Mouse (Mus musculus) retina, postnatal 7 days (tissue): Measurements from ENCODE around the gene Nfkbie.

Source experiments
- DNase-seq: peaks from one replicate; pipeline ENCODE4 v3.0.0-alpha.2; 2012; ENCODE audit warnings: low read depth, low spot score

The Nfkbie gene

DNA sequence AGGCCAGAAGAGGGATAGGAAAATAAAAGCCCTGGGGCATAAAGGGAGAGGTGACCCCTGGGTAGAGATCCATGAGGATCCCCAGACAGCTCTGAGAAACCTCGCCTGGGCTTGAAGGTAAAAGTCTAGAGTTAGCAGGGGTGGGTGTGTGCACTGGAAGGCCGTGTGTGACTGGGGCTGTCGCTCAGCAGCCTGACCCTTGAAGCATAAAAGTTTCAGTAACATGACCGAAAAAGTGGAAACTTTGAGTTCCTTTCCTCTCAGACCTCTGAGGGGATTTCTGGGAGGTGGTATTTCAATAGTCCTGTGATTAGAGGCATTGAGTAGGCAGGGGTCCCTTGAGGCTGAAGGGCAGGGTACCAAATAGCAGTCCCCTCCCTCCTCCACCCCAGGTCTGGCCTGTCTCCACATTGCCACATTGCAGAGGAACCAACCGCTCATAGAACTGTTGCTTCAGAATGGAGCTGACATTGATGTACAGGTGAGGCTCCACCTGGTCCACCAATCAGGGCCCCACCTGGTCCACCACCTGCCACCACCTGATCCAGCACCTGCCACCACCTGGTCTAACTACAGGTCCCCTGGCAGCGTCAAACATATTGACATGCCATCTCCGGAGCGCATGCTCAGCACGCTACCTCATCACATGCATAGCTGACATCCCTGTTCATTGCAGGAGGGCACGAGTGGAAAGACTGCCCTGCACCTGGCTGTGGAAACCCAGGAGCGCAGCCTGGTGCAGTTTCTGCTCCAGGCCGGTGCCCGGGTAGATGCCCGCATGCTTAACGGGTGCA is 4.4 kb downstream of the Nfkbie start:
- no peak for DNase-seq

DNA sequence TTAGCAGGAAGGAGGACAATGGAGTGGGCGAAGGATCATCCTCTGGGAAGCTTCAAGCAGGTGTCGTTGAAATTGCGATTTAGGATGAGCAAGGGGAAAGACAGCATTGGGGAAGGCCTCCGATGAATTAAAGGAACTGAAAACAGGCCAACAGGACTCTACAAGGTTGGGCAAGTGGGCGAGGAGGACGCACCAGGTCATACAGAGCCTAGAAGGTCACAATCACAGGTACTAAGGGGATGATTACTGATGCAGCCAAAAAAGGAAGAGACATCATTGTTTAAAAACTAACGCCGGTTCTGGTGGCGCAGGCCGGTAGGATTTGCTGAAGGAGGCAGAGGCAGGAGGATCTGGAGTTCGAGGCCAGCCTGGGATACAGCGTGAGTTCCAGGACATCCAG is 7.7 kb downstream of the Nfkbie start:
- no peak for DNase-seq

DNA sequence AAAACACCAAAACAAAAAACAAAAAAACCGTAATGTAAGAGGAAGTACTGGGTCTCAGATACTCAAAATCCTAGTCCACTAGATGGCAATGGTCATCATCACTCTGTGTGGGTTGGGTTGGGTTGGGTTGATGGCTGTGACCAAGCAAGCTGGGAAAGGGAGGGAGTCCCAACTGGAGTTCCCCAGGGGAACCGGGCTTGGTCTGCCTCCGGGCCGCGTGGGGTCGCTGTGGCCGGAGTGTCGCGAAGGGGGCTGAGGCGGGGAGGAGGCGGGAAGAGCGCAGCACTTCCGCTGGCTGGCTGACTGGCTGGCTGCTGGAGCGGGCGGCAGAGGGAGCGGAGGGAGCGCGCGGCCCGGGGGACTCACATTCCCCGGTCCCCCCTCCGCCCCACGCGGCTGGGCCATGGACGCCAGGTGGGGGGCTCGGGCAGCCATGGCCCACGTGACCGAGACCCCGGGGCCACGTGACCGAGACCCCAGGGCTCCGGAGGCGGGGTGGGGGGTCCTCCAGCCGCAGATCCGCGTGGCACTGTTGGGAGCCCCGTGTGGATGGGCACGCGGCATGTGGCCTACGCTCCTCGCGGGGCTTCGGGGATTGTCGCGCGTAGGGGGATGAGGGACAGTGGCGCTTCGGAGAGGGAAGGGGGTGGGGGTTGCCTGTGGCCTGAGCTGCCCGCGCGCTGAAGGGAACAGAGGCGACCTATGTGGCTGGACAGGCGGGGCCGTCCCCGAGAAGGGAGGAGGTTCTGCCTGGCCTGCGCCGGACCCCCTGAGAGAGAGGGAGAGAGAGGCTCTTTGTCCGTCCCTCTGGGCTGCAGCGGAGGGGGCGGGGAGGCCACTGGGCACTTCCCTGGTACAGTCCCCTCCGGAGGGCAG is 8.4 kb downstream of the Nfkbie start, which contains the start of gene Slc35b2:
TSS of gene Slc35b2 (plus strand) at position 220 of the 876 bp plus-strand sequence.
- peak; percentile 88 for DNase-seq

DNA sequence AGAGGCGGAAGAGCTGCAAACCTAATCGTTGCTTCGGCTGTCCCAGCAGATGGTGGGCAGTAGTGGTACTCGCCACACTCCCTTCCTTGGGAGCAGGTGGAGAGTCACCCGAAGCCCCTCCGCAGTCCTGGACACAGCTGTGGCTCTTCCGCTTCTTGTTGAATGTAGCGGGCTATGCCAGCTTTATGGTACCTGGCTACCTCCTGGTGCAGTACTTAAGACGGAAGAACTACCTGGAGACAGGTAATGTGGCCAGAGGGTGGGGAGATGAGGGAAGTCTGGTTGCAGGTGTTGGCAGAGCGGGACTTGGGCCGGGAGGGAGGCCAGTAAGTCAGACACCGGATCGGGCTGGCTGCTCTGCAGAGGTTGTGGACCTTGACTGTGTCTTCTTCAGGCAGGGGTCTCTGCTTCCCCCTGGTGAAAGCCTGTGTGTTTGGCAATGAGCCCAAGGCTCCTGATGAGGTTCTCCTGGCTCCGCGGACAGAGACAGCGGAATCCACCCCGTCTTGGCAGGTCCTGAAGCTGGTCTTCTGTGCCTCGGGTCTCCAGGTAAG is 9.1 kb downstream of the Nfkbie start:
- DNase-seq = no peak

DNA sequence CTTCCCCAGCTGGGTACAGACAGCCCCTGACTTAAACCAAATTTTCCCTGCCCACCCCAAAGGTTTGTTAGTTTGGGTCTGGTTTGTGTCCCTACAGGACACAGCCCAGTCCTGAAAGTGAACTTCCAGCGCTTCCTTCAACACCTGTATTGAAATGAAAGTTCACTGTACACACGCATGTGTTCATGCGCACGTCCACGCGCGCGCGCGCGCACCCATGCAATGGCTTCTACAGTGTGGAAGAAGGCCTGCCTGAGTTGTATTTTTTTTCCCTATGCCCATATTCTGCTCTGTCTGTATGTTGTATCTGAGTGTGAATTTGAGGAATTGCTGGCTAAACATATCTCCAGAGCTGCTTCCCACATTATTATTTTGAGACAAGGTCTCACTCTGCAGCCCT is 9.6 kb downstream of the Nfkbie start:
- no peak for DNase-seq

DNA sequence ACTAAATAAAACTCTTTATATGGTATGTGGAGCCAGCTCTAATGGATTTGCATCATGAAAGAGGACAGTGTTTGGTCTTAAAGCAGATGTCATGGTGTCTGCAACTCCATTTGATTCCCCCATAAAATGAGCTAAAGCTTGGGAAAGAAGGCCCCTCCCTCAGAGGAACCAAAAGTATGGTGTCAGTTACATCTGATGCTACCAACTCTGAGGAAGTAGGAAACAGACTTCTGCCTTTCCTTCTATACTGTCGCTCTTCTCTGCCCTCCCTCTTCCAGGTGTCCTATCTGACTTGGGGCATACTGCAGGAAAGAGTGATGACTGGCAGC is 10.5 kb downstream of the Nfkbie start:
- DNase-seq = no peak

DNA sequence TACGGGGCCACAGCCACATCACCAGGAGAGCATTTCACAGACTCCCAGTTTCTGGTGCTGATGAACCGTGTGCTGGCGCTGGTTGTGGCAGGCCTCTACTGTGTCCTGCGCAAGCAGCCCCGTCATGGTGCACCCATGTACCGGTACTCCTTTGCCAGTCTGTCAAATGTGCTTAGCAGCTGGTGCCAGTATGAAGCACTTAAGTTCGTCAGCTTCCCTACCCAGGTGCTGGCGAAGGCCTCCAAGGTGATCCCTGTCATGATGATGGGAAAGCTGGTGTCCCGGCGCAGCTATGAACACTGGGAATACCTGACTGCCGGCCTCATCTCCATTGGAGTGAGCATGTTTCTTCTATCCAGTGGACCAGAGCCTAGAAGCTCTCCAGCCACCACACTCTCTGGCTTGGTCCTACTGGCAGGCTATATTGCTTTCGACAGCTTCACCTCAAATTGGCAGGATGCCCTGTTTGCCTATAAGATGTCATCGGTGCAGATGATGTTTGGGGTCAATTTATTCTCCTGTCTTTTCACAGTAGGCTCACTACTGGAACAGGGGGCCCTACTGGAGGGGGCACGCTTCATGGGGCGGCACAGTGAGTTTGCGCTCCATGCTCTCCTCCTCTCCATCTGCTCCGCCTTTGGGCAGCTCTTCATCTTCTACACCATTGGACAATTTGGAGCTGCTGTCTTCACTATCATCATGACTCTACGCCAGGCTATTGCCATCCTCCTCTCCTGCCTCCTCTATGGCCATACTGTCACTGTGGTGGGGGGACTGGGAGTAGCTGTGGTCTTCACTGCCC is 11.1 kb downstream of the Nfkbie start:
- no peak for DNase-seq

DNA sequence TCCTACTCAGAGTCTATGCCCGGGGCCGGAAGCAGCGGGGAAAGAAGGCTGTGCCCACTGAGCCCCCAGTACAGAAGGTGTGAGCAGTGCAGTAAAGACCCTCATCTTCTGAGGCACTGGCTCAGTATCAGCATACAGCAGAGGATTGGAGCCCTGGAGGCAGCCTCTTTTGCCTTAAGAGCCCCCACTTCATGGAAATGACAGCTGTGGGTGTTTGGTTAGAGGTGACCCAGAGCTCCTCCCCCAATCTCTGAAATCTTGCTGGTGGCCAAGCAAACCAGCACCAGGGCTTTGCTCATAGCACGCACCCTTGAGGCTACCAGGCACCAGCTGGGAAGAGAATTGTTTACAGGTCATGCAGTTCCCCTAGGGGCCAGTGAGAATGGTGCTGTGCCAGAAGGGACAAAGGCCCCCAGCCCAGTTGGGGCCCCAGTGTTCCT is 11.7 kb downstream of the Nfkbie start:
- DNase-seq = no peak

DNA sequence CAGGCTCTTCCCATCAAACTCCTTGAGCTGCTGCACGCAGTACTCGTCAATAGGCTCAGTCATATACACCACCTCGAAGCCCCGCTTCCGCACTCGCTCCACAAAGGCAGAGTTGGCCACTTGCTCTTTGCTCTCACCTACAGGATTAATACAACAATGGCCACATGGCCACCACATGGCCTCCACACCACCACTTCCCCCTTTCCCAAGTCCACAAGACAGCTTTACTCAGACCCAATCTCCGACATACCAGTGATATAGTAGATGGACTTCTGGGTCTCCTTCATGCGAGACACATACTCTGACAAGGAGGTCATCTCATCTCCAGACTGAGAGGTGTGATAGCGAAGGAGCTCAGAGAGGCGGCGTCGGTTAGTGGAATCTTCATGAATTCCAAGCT is 13.5 kb downstream of the Nfkbie start:
- no peak for DNase-seq

DNA sequence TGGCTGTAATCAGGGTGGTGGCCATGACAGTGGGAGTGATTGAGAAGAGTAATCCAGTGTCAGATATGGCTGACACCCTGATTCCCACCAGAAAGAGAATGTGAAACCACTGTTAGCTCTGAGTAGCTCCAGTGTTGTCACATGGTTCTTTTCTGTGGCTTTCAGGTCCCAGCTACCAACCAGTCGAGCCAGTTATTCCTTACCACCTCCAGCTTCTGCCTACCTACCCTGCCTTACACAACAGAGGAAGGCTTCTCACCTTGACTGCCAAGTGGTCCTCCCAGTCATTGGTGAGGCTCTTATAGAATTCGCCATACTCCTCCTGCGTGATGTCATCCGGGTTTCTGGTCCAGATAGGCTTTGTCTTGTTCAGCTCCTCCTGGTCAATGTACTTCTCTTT is 14.5 kb downstream of the Nfkbie start:
- no peak for DNase-seq

DNA sequence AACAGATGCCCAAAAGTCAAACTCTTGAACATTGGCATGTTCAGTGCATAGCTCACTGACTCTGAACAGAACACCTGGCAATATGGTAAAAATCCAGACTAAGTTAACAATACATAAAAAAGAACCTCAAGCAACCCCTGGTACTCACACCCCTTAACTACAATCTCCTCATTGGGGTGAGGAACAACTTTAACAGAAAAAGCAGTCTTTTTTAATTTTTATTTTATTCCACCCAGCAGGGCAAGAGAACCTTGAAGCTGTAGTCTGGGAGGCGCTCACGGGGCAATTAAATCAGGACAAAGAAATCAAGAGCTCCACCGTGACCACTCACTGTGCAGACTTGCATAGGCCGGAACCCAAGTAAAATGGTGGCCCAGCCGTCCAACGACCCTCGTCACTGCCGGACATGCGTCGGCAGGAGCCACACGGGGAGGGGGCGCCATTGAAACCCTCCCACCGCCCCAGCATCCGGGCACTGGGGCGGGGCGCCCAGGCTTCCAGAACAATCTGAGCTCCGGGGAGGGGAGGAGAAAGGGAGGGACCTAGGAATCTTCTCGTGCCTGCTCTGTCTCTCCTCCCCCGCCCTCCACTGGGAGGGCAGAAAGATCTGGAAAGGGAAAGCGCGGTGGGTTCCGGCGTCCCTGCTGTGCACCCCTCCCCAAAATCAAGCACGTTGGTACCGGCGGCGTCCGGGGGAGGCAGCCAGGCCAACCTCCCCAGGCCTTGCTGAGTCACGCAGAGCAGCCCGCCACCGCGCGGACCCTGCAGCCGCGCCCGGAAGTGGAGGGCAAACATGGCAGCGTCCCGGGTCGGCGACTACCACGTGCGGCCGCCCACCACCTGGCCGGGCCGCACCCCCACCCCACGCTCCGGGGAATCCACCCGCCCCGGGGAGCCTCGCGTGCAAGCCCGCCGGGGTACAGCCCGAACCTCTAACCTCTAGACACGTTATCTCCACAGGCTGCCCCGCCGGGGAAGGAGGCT is 16.9 kb downstream of the Nfkbie start:
- no peak for DNase-seq

DNA sequence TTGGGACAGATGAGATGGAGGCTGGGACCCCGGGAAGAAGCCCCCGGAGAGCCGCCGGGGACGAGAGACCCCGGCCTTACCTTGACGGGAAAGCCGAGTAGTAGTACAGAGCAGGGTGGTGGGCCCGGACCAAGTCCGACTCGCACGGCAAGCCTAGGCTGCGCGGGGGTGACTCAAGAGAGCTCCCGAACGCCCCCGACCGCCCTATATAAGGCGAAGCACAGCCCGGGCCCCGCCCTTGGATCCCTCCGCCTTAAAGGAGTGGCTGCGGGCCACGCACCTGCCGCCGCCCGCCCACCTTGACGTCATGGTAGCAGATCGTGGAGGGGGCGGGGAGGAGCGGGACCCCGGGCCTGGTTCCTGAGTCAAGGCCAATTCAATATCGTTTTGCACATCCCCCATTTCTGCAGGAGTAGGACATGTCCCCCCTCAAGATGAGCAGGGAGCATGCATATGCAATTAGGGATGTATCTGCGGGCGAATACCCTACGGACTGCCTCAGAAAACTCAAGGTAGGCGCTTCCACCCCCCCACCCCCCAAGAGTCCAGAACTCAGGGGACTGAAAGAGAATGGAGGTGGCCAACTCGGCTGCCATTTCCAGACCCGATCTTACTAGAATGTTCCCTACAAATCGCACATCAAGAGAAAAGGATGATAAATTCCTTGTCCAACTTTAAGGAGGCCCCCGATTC is 17.7 kb downstream of the Nfkbie start, which contains the start of gene Hsp90ab1:
TSS of gene Hsp90ab1 (minus strand) at position 185 of the 693 bp plus-strand sequence.
- DNase-seq = peak; percentile 94

DNA sequence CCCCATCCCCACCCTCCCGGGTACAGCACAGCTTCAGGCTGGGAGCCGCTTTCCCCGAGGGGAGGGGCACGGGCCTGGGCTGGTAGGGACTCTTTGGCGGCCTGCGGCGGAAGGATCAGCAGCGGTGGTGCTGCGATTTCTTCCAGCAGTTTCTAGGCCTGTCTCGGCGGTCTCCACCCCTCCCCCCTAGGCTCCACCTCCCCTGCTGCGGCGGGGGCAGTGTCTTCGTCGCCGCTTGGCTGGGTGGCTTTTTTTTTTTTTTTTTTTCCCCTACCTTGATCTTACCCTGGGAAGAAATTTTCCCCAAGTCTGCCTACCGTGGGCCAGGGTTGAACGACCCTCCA is 18.2 kb downstream of the Nfkbie start:
- peak; percentile 80 for DNase-seq

DNA sequence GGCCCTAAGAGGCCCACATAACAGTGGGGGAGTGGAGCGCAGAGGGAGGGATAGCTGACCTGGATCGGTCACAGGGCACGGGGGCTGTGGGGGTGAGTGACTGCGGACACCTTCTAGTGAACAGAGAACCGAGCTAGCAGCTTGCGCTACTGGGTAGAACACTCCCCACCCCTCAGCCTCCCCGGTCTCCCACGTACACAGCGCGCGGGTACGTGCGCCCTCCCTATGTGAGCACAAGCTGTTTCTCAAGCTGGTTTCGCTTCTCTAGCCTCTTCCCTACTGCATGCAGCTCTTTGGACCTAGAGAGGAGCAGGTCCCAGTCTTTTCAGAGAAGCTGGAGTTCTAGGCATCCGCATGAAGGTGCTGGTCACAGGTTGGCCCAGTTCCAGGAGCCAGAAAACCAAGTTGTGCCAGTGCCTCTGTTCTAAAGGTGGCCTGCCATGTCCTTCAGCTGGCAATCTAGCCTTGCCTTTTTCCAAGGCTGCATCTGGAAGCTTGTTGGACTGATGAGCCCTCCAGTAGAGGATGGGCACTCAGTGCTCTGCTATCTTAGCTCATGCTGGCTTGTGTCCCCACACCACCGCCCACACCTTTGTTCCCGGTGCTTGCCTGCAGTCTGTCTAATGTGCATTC is 18.7 kb downstream of the Nfkbie start:
- no peak for DNase-seq

DNA sequence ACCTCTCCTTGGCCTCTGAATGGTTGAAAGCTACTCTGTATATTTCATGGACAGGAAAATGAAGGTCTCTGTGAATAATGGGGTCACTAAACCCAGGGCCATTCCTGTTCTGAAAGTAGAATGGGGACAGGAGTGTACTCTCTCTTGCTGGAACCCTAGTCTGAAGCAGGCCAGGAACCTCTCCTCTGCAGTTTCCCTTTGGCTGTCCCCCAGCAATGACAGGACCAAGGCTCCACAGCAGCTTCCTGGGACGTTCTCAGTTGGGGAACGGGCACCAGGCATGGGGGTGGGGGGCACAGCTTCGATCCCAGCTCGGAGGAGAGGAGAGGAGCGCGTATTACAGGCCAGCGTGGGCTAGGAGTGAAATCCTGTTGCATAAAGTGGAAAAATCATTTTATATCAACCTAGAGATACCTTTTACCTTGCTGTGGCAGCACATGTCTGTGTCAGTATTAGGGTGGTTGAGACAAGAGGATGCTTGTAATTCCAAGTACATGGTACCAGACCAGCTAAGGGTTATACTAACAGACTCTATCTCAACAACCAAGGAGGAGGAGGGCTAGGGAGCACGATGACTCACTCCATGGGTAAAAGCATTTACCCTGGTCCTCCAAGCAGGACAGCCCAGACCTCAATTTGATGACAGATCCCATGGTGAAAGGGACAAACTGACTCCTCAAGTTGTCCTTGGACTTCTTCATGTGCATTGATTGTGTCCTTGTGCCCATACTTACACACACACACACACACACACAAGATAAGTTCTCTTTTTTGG is 19.8 kb downstream of the Nfkbie start:
- DNase-seq = no peak

DNA sequence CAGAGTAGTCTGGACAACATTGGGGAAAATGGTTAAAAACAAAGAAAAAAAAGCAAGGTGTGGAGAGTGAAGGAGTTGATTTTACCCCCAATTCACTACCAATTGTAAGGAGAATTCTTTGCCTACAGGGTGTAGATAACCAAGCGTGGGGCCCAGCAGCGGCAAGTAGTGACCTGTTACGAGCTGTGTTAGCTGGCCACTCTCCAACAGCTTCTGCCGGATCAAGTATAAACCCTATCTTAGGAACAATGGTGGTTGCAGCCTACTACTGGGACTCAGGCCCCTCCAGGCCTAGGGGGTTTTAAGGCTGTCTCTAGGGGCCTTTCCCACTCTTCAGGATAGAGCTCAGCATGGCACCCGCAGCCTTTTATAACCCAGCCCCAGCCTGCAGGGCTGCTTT is 22.7 kb downstream of the Nfkbie start:
- DNase-seq = no peak

DNA sequence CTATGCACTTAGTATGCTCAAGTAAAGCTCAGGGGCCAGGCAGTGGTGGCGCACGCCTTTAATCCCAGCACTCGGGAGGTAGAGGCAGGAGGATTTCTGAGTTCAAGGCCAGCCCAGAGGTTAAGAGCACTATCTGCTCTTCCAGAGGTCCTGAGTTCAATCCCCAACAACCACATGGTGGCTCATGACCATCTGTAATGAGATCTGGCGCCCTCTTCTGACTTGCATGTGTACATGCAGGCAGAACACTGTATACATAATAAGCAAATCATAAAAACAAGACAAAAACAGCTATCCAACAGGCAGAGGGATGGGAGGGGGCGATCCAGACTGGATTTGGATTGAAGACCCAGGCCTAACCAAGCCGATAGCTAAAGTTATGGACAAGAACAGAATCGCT is 23.3 kb downstream of the Nfkbie start:
- no peak for DNase-seq

DNA sequence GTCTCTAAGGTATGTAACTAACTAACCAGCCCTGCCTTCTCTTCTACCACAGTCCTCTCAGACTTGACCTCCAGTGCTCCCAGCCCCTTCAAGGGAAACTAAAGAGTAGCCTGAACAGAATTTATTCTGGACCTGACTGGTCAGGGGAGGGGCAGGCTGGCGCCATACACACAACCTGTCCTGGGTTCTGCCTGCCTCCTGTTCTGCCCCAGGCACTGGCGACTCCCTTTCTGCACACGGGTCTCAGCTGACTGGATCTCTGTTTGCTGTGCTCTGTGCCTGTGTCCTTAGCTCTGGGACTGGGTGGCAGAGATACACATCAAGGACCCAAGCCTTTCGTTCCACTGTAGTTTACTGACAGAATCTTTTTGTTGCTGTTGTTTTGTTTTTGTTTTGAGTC is 24.1 kb downstream of the Nfkbie start:
- no peak for DNase-seq
